Mouse (Mus musculus) spleen, adult 12 weeks (tissue): ENCODE measurements around the gene Actr1a.

ENCODE experiments used
- DNase-seq: peaks from one replicate; pipeline ENCODE4 v3.0.0; 2022; ENCODE audit warnings: low spot score

The Actr1a gene

GRCm38 (mm10) chr19:46399886-46400285, 4.3 kb upstream of the Actr1a start:
- no peak for DNase-seq

GRCm38 (mm10) chr19:46399372-46399771, 3.8 kb upstream of the Actr1a start:
- DNase-seq, result no peak

GRCm38 (mm10) chr19:46398401-46398800, 2.9 kb upstream of the Actr1a start:
- DNase-seq, result no peak

GRCm38 (mm10) chr19:46397436-46398001, 2.0 kb upstream of the Actr1a start:
- no peak for DNase-seq

- DNase-seq, result peak; percentile 96
These were observed 1.3 kb upstream of the Actr1a start, which contains the start of gene Sufu for GRCm38 (mm10) chr19:46396686-46397435. Sufu (plus strand) TSS chr19:46396896.

GRCm38 (mm10) chr19:46396109-46396508, 561 bp upstream of the Actr1a start:
- no peak for DNase-seq

GRCm38 (mm10) chr19:46394712-46395108, 838 bp downstream of the Actr1a start:
- DNase-seq, result peak; percentile 14

GRCm38 (mm10) chr19:46392018-46392417, 3.5 kb downstream of the Actr1a start:
- DNase-seq, result no peak

- DNase-seq, result no peak
These were observed 5.7 kb downstream of the Actr1a start for GRCm38 (mm10) chr19:46389872-46390271.

- DNase-seq, result no peak
These were observed 13.3 kb downstream of the Actr1a start for GRCm38 (mm10) chr19:46382275-46382674.

GRCm38 (mm10) chr19:46375891-46376290, 19.7 kb downstream of the Actr1a start:
- no peak for DNase-seq

- DNase-seq, result no peak
These were observed 20.1 kb downstream of the Actr1a start for GRCm38 (mm10) chr19:46375489-46375888.

GRCm38 (mm10) chr19:46374477-46375088, 21.0 kb downstream of the Actr1a start:
- no peak for DNase-seq

- DNase-seq, result no peak
These were observed 26.3 kb downstream of the Actr1a start for GRCm38 (mm10) chr19:46369204-46369603.

- DNase-seq, result no peak
These were observed 27.6 kb downstream of the Actr1a start for GRCm38 (mm10) chr19:46367798-46368590.

- DNase-seq, result no peak
These were observed 32.1 kb downstream of the Actr1a start for GRCm38 (mm10) chr19:46363294-46364009.

- DNase-seq, result no peak
These were observed 33.4 kb downstream of the Actr1a start for GRCm38 (mm10) chr19:46362104-46362503.

- no peak for DNase-seq
These were observed 37.2 kb downstream of the Actr1a start for GRCm38 (mm10) chr19:46358381-46358780.

GRCm38 (mm10) chr19:46357344-46358280, 37.9 kb downstream of the Actr1a start:
- no peak for DNase-seq

- DNase-seq, result peak; percentile 57
These were observed 38.8 kb downstream of the Actr1a start for GRCm38 (mm10) chr19:46356701-46357138.
